Mouse (Mus musculus) liver, embryonic 16.5 days (tissue): ENCODE data around the gene 5330417C22Rik. TPM values are rescaled to one million over a fixed set of nuclear protein-coding genes. Genes with fewer than 3 reads are reported as not detected.

Experiments used
- ATAC-seq: fragments of 200-750 bp; cut with Nextera tagmentation; 2 replicates; pipeline ENCODE4 v1.8.0; 2017; ENCODE audit warnings: low read depth, mild to moderate bottlenecking, moderate number of reproducible peaks, moderate library complexity
- H3K27ac ChIP-seq: fragments of 300-500 bp; sonication (generic); 2 replicates; pipeline ENCODE4 v1.5.1; 2014; ENCODE audit warnings: mild to moderate bottlenecking, low read length
- H3K27me3 ChIP-seq: fragments of 300-500 bp; sonication (generic); 2 replicates; pipeline ENCODE4 v1.6.1; 2014; ENCODE audit warnings: low read depth, low read length, mixed read lengths; ENCODE audit not compliant: control insufficient read depth, insufficient read depth
- H3K36me3 ChIP-seq: fragments of 300-500 bp; sonication (generic); 2 replicates; pipeline ENCODE4 v1.6.1; 2014; ENCODE audit warnings: mild to moderate bottlenecking; ENCODE audit not compliant: control insufficient read depth, insufficient read depth
- H3K4me1 ChIP-seq: fragments of 300-500 bp; sonication (generic); 2 replicates; pipeline ENCODE4 v1.6.1; 2014; ENCODE audit warnings: low read depth, low read length, mixed read lengths; ENCODE audit not compliant: control insufficient read depth
- H3K4me2 ChIP-seq: fragments of 300-500 bp; sonication (generic); 2 replicates; pipeline ENCODE4 v1.6.1; 2014; ENCODE audit warnings: low read depth, low read length, mixed read lengths
- H3K4me3 ChIP-seq: fragments of 300-500 bp; sonication (generic); 2 replicates; pipeline ENCODE4 v1.5.1; 2014; ENCODE audit warnings: low read depth, mild to moderate bottlenecking, low read length
- H3K9ac ChIP-seq: fragments of 300-500 bp; sonication (generic); 2 replicates; pipeline ENCODE4 v1.6.1; 2014; ENCODE audit warnings: low read depth, low read length
- H3K9me3 ChIP-seq: fragments of 300-500 bp; sonication (generic); replicated peaks from 2 replicates; pipeline ENCODE4 v1.6.1; 2016; ENCODE audit warnings: low read length; ENCODE audit not compliant: control insufficient read depth
- WGBS: fragments of 180-500 bp; shearing (Covaris S2); extraction: QIAGEN DNeasy Blood & Tissue Kit; methylation state at CpG from one replicate; pipeline ENCODE4 v1.1.7; 2014; ENCODE audit not compliant: insufficient replicate concordance; 5-methylcytosine and 5-hydroxymethylcytosine counted together
- polyA plus RNA-seq: library from polyadenylated mRNA; unstranded; fragments of >200 nt; fragmentation: Nextera tagmentation; extraction: Ambion mirVana; gene quantifications from 2 replicates; pipeline ENCODE4 v1.2.1, GENCODE M21; 2015

The 5330417C22Rik gene
- polyA plus RNA-seq, 1 experiment from 2014 or later, result 0.63 TPM

- WGBS, result 0% methylated on average over 4 of the region's 4 CpGs
- no peak for ATAC-seq
- peaks cover 3% of the 10 kb centered on the region; the same call in 1 of the 2 replicates for H3K36me3 ChIP-seq
Measured at GRCm38 (mm10) chr3:108563309-108563708, 27.0 kb upstream of the 5330417C22Rik start.

GRCm38 (mm10) chr3:108562777-108563271 lies 26.5 kb upstream of the 5330417C22Rik start:
- WGBS, result 2% methylated on average over 15 of the region's 15 CpGs
- Histone ChIP-seq H3K9ac (peak overlapping the region; percentile 56), H3K9me3 (no peaks in the 10 kb centered on the region), H3K4me1 (peaks cover 29% of the 10 kb centered on the region), H3K27ac (peak overlapping the region; percentile 91), H3K36me3 (peaks cover 6% of the 10 kb centered on the region; the same call in 1 of the 2 replicates), H3K27me3 (no peaks in the 10 kb centered on the region), H3K4me3 (peak overlapping the region; percentile 89), H3K4me2 (peak overlapping the region; percentile 83)
- ATAC-seq, result peak; percentile 50

More at GRCm38 (mm10) chr3:108563309-108563708, 27.0 kb upstream of the 5330417C22Rik start:
- H3K9me3 ChIP-seq, result no peaks in the 10 kb centered on the region
- peak overlapping the region; percentile 91 for H3K27ac ChIP-seq
- H3K27me3 ChIP-seq, result no peaks in the 10 kb centered on the region
- H3K9ac ChIP-seq, result peak overlapping the region; percentile 56
- peaks cover 24% of the 10 kb centered on the region for H3K4me1 ChIP-seq
- H3K4me3 ChIP-seq, result peak overlapping the region; percentile 89
- peak overlapping the region; percentile 83 for H3K4me2 ChIP-seq

- H3K27ac ChIP-seq, result peak within 1 kb of the TSS; percentile 91
- H3K4me3 ChIP-seq, result peak within 1 kb of the TSS; percentile 89
- H3K27me3 ChIP-seq, result no peaks in the 10 kb centered on the region
- peaks cover 30% of the 10 kb centered on the region for H3K4me1 ChIP-seq
- H3K4me2 ChIP-seq, result peak within 1 kb of the TSS; percentile 83
- peak; percentile 97 for ATAC-seq
- 0% methylated on average over 45 of the region's 45 CpGs for WGBS
- peak within 1 kb of the TSS; percentile 91 for H3K9ac ChIP-seq
- peaks cover 10% of the 10 kb centered on the region; the same call in 1 of the 2 replicates for H3K36me3 ChIP-seq
- H3K9me3 ChIP-seq, result no peaks in the 10 kb centered on the region
Measured at GRCm38 (mm10) chr3:108562133-108562730, 25.9 kb upstream of the 5330417C22Rik start, which contains the start of gene Tmem167b. Tmem167b (minus strand) TSS chr3:108562466.

GRCm38 (mm10) chr3:108557888-108558287 lies 21.6 kb upstream of the 5330417C22Rik start:
- H3K27ac ChIP-seq, result peak overlapping the region; percentile 85
- H3K27me3 ChIP-seq, result no peaks in the 10 kb centered on the region
- 60% methylated on average over 4 of the region's 4 CpGs for WGBS
- 0 out of 2 replicates have a peak overlapping the region, but pooled peaks have one; percentile 5 for H3K9ac ChIP-seq
- H3K4me2 ChIP-seq, result peak overlapping the region; percentile 28; the same call in 1 of the 2 replicates
- H3K9me3 ChIP-seq, result no peaks in the 10 kb centered on the region
- peak overlapping the region; percentile 12; the same call in 1 of the 2 replicates for H3K4me3 ChIP-seq
- H3K4me1 ChIP-seq, result peaks cover 29% of the 10 kb centered on the region
- H3K36me3 ChIP-seq, result peaks cover 13% of the 10 kb centered on the region; the same call in 1 of the 2 replicates
- no peak for ATAC-seq

GRCm38 (mm10) chr3:108554587-108555312 lies 18.4 kb upstream of the 5330417C22Rik start:
- H3K4me1 ChIP-seq, result peaks cover 17% of the 10 kb centered on the region
- peaks cover 13% of the 10 kb centered on the region; the same call in 1 of the 2 replicates for H3K36me3 ChIP-seq
- H3K9me3 ChIP-seq, result no peaks in the 10 kb centered on the region
- H3K4me2 ChIP-seq, result peak overlapping the region; percentile 79
- peak overlapping the region; percentile 88 for H3K9ac ChIP-seq
- H3K27me3 ChIP-seq, result no peaks in the 10 kb centered on the region
- peak overlapping the region; percentile 83 for H3K4me3 ChIP-seq
- H3K27ac ChIP-seq, result peak overlapping the region; percentile 88
- ATAC-seq, result peak; percentile 94
- 17% methylated on average over 22 of the region's 22 CpGs for WGBS

- Histone ChIP-seq H3K4me2 (peak overlapping the region; percentile 79), H3K27ac (peak overlapping the region; percentile 88), H3K4me3 (peak overlapping the region; percentile 83), H3K4me1 (peaks cover 17% of the 10 kb centered on the region), H3K36me3 (peaks cover 13% of the 10 kb centered on the region; the same call in 1 of the 2 replicates), H3K27me3 (no peaks in the 10 kb centered on the region), H3K9ac (peak overlapping the region; percentile 88), H3K9me3 (no peaks in the 10 kb centered on the region)
- under 1% methylated on average over 42 of the region's 42 CpGs for WGBS
- peak; percentile 66 for ATAC-seq
Measured at GRCm38 (mm10) chr3:108554111-108554561, 17.8 kb upstream of the 5330417C22Rik start.

GRCm38 (mm10) chr3:108542299-108542698 lies 6.0 kb upstream of the 5330417C22Rik start:
- 57% methylated on average over 11 of the region's 11 CpGs for WGBS
- Histone ChIP-seq H3K27me3 (peaks cover 6% of the 10 kb centered on the region), H3K27ac (no peak overlapping the region), H3K36me3 (no peaks in the 10 kb centered on the region), H3K4me1 (peaks cover 3% of the 10 kb centered on the region), H3K4me3 (no peak overlapping the region), H3K9me3 (no peaks in the 10 kb centered on the region), H3K4me2 (no peak overlapping the region), H3K9ac (no peak overlapping the region)
- ATAC-seq, result no peak

GRCm38 (mm10) chr3:108537303-108537702 lies 967 bp upstream of the 5330417C22Rik start:
- H3K9ac ChIP-seq, result no peak overlapping the region
- no peak overlapping the region for H3K27ac ChIP-seq
- no peaks in the 10 kb centered on the region for H3K9me3 ChIP-seq
- peak; percentile 68 for ATAC-seq
- H3K4me2 ChIP-seq, result peak overlapping the region; percentile 24
- peaks cover 25% of the 10 kb centered on the region for H3K27me3 ChIP-seq
- H3K4me3 ChIP-seq, result no peak overlapping the region
- 3% methylated on average over 17 of the region's 17 CpGs for WGBS
- peaks cover 7% of the 10 kb centered on the region for H3K4me1 ChIP-seq
- no peaks in the 10 kb centered on the region for H3K36me3 ChIP-seq
